Mouse (Mus musculus) heart, embryonic 16.5 days (tissue): ENCODE data around the gene Slc34a1. TPM values are rescaled to one million over a fixed set of nuclear protein-coding genes. Genes with fewer than 3 reads are reported as not detected.

Experiments
- ATAC-seq: fragments of 200-750 bp; cut with Nextera tagmentation; replicated peaks from 2 replicates; pipeline ENCODE4 v1.8.0; 2017; ENCODE audit warnings: moderate number of reproducible peaks; ENCODE audit not compliant: insufficient read depth, low FRiP score; ENCODE audit errors: extremely low read depth
- H3K27ac ChIP-seq: fragments of 300-500 bp; sonication (generic); 2 replicates; pipeline ENCODE4 v1.5.1; 2014; ENCODE audit warnings: mild to moderate bottlenecking, low read length, control low read depth, moderate library complexity
- H3K27me3 ChIP-seq: fragments of 300-500 bp; sonication (generic); 2 replicates; pipeline ENCODE4 v1.6.1; 2014; ENCODE audit warnings: low read length, mixed read lengths; ENCODE audit not compliant: control insufficient read depth, insufficient read depth
- H3K36me3 ChIP-seq: fragments of 300-500 bp; sonication (generic); 2 replicates; pipeline ENCODE4 v1.6.1; 2014; ENCODE audit not compliant: control insufficient read depth, insufficient read depth
- H3K4me1 ChIP-seq: fragments of 300-500 bp; sonication (generic); 2 replicates; pipeline ENCODE4 v1.6.1; 2014; ENCODE audit warnings: low read length, mixed read lengths; ENCODE audit not compliant: control insufficient read depth, insufficient read depth
- H3K4me2 ChIP-seq: fragments of 300-500 bp; sonication (generic); 2 replicates; pipeline ENCODE4 v1.6.1; 2014; ENCODE audit warnings: low read depth, mild to moderate bottlenecking, control low read depth, low read length
- H3K4me3 ChIP-seq: fragments of 300-500 bp; sonication (generic); 2 replicates; pipeline ENCODE4 v1.5.1; 2014; ENCODE audit warnings: mild to moderate bottlenecking, control low read depth, low read length
- H3K9ac ChIP-seq: fragments of 300-500 bp; sonication (generic); 2 replicates; pipeline ENCODE4 v1.6.1; 2014; ENCODE audit warnings: low read length, control low read depth
- H3K9me3 ChIP-seq: fragments of 300-500 bp; sonication (generic); replicated peaks from 2 replicates; pipeline ENCODE4 v1.6.1; 2016; ENCODE audit warnings: low read length; ENCODE audit not compliant: control insufficient read depth
- WGBS: fragments of 180-500 bp; shearing (Covaris S2); extraction: QIAGEN DNeasy Blood & Tissue Kit; methylation state at CpG from one replicate; pipeline ENCODE4 v1.1.7; 2014; 5-methylcytosine and 5-hydroxymethylcytosine counted together
- microRNA-seq: library from miRNA; unstranded; fragments of <30 nt; microRNA quantifications from one replicate; pipeline ENCODE4, GENCODE M21; 2017
- polyA plus RNA-seq: library from polyadenylated mRNA; unstranded; fragments of >200 nt; fragmentation: Nextera tagmentation; extraction: Ambion mirVana; gene quantifications from 2 replicates; pipeline ENCODE4 v1.2.1, GENCODE M21; 2015

Slc34a1 gene
- polyA plus RNA-seq, 1 experiment from 2014 or later, result not detected

DNA sequence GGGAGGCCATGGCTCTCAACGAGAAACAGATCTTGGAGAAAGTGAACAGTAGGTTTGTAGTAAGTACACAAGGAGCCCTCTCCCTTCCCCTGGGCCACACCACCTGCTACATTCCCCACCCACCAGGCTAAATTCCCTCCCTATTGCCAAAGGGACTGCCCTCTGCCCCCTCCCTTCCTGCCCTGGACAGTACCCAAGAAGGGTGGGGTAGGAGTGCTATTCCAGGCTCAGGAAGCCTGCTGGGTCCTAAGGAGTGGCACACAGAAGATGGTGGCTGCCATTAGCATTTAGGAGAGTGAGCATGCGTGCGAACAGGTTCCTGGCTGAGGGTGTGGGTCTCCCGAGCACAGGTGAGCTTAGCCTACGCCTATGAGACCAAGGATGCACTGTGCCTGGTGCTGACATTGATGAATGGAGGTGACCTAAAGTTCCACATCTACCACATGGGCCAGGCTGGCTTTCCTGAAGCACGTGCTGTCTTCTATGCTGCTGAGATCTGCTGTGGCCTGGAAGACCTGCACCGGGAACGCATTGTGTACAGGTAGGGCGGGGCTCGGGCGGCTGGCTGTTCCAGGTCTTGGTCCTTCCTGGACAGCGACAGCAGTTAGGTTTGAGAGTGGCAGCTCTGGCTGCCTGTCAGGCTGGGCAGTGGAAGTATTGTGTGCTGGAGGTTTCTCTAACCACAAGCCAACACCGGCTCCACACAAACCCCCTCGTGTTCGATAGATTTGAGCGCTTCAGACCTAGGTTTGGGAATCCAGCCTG, 54.0 kb downstream of the Slc34a1 start:
- no peak for ATAC-seq
- H3K9me3 ChIP-seq, result no peaks in the 10 kb centered on the region
- no peak overlapping the region for H3K27ac ChIP-seq
- H3K4me1 ChIP-seq, result peaks cover 32% of the 10 kb centered on the region
- no peaks in the 10 kb centered on the region for H3K27me3 ChIP-seq
- no peak overlapping the region for H3K4me3 ChIP-seq
- H3K36me3 ChIP-seq, result peaks cover 45% of the 10 kb centered on the region
- no peak overlapping the region for H3K9ac ChIP-seq
- H3K4me2 ChIP-seq, result no peak overlapping the region
- 92% methylated on average over 16 of the region's 16 CpGs for WGBS

DNA sequence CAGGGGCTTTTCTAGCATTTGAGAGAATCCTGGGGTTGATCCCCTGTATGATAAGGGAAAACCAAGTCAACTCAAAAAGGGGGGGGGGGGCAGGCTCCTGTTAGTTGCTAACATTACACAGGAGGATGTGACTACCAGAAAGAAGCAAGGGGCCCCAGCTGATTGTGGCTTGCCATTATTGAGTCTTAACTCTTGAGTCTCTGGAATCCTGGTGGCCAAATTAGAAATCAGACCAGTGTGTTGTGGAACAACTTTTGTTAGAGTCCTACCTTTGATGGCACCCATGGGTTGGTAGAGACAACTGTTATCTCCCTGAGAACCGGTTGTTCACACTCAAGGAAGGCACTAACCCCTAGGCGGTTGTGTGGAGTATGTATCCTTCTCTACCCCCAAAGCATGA, 65.0 kb downstream of the Slc34a1 start:
- no peak overlapping the region for H3K4me3 ChIP-seq
- WGBS, result 49% methylated on average over 2 of the region's 2 CpGs
- H3K9me3 ChIP-seq, result no peaks in the 10 kb centered on the region
- ATAC-seq, result no peak
- peaks cover 14% of the 10 kb centered on the region for H3K36me3 ChIP-seq
- H3K4me1 ChIP-seq, result peaks cover 9% of the 10 kb centered on the region
- no peak overlapping the region for H3K27ac ChIP-seq
- H3K9ac ChIP-seq, result no peak overlapping the region
- no peak overlapping the region for H3K4me2 ChIP-seq
- peaks cover 9% of the 10 kb centered on the region for H3K27me3 ChIP-seq

DNA sequence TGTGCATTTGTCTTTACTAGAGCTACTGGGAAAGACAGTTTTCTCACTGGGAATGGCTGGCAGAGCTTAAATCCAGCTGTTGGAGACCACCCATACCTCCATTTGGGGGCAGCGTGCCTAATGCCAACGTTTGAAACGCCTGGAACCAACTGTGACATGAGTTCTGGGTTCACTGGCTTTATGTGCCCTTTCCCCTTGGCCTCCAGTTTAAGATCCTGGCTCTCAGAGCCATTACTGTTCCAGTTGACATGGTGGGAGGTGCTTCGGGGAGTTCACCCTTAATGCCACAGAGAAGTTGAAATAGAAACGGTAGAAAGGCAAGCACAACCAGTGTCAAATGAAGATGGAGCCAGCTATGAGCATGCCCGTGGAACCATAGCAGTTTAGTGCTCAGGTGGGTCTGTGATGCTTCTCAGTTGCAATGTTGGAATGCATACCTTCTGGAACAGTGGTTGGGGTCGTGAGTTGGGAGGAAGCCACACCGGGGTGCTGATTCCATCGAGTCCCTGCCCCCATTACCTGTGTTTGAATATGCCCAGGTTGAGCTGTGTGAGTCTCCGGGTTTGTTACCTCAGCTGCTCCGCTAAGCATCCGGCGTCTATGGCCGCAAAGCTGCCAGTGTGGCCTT, 65.5 kb downstream of the Slc34a1 start:
- 14% methylated on average over 14 of the region's 14 CpGs for WGBS
- Histone ChIP-seq H3K4me2 (peak overlapping the region; percentile 95), H3K27ac (no peak overlapping the region), H3K36me3 (peaks cover 10% of the 10 kb centered on the region), H3K9me3 (no peaks in the 10 kb centered on the region), H3K9ac (peak overlapping the region; percentile 71), H3K4me3 (peak overlapping the region; percentile 65), H3K4me1 (peaks cover 9% of the 10 kb centered on the region), H3K27me3 (peaks cover 12% of the 10 kb centered on the region)
- ATAC-seq, result no peak

DNA sequence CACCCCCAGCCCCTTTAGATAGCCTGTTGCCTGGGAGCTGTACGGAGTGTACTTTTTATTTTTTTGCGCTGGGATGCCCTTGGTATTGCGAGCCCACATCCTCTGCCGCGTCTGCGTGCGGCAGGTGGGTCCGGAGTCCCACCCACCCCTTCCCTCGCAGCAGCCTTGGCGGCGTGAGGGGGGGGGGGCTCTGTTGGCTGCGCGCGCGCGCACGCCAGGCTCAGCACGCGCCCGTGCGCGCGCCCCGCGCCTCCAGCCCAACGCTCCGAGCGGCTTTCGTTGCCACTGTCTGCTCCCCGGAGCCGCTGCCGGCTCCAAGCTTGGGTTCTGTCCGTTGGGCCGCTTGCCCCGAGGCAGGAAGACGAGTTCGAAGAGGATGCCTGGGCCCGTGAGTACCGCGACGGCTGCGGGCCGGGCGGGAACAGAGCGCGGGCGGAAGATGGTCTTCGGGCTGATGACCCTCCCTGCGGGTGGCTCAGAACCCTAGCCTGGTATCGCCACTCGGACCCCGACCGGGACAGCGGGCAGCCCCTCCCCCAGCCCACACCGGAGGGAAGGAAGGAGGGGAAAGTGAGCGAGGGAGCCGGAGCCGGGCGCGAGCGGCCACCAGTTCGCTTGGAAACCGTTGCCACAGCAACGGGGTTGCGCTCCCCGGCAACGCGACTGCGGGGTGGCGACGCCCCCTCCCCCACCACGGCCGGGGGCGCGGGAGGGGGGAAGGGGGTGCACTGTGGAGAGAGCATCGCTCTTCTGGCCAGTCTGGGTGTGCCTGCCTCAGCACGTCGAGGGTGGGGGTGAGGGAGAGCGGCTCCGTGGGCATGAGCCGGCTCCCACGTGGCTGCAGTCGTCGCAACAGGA, 66.3 kb downstream of the Slc34a1 start, which contains the start of gene Prr7:
TSS of gene Prr7 (plus strand) at position 241 of the 858 bp plus-strand sequence.
- H3K36me3 ChIP-seq, result peaks cover 4% of the 10 kb centered on the region
- H3K4me3 ChIP-seq, result peak within 1 kb of the TSS; percentile 65
- H3K9me3 ChIP-seq, result no peaks in the 10 kb centered on the region
- peak within 1 kb of the TSS; percentile 71 for H3K9ac ChIP-seq
- peak within 1 kb of the TSS; percentile 95 for H3K4me2 ChIP-seq
- H3K27me3 ChIP-seq, result peaks cover 12% of the 10 kb centered on the region
- peaks cover 9% of the 10 kb centered on the region for H3K4me1 ChIP-seq
- no peak within 1 kb of the TSS for H3K27ac ChIP-seq
- WGBS, result under 1% methylated on average over 79 of the region's 84 CpGs
- peak; percentile 47 for ATAC-seq

DNA sequence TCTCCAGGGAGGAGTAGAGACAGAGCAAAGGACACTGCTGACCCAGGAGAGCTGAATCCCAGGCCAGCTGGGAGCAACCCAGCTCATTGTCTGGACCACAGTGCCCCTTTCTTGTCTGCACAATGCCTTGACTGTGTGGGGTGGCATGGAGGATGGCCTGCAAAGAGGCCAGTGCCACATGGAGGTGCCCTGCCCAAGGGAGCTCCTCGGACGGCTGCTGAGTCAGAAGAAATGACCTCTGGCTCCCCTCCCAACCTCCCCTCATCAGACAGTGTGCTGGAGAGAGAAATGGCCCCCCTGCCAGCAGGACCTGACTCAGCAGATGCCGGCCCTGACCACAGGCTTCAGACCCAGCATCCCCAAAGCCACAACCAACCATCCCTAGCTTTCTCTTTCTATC, 67.2 kb downstream of the Slc34a1 start:
- no peak overlapping the region for H3K9ac ChIP-seq
- peaks cover 20% of the 10 kb centered on the region for H3K27me3 ChIP-seq
- no peak for ATAC-seq
- no peak overlapping the region for H3K4me3 ChIP-seq
- H3K27ac ChIP-seq, result no peak overlapping the region
- peak overlapping the region; percentile 95; the same call in 1 of the 2 replicates for H3K4me2 ChIP-seq
- H3K36me3 ChIP-seq, result no peaks in the 10 kb centered on the region
- WGBS, result 38% methylated on average over 3 of the region's 3 CpGs
- H3K4me1 ChIP-seq, result peaks cover 9% of the 10 kb centered on the region
- H3K9me3 ChIP-seq, result no peaks in the 10 kb centered on the region

Small RNAs within 50 kb of the gene (microRNA-seq; reads per million reads assigned to microRNA genes)
- gene Mir6943, result not detected

Other genes starting within 250 kb of the Slc34a1 start
- 0.80 and 2.6 TPM in 2 replicates for gene Fgfr4, start 245.5 kb upstream of the Slc34a1 start, polyA plus RNA-seq
- 38.1 and 40.5 TPM in 2 replicates for gene Nsd1, start 188.4 kb upstream of the Slc34a1 start, polyA plus RNA-seq
- gene Prelid1, start 77.7 kb upstream of the Slc34a1 start, polyA plus RNA-seq, result 339 and 346 TPM in 2 replicates
- 67.4 and 74.8 TPM in 2 replicates for gene Rab24, start 76.2 kb upstream of the Slc34a1 start, polyA plus RNA-seq
- 29.2 and 29.4 TPM in 2 replicates for gene Mxd3, start 68.4 kb upstream of the Slc34a1 start, polyA plus RNA-seq
- 84.2 and 84.5 TPM in 2 replicates for gene Lman2, start 35.4 kb upstream of the Slc34a1 start, polyA plus RNA-seq
- gene Rgs14, start 28.5 kb upstream of the Slc34a1 start, polyA plus RNA-seq, result 1.4 and 2.4 TPM in 2 replicates
- not detected in 2 replicates for gene Pfn3, start 17.0 kb downstream of the Slc34a1 start, polyA plus RNA-seq
- gene F12, start 28.6 kb downstream of the Slc34a1 start, polyA plus RNA-seq, result 0.25 TPM in 1 of 2 replicates, not detected in the other
- gene Grk6, start 46.9 kb downstream of the Slc34a1 start, polyA plus RNA-seq, result 11.4 and 19.4 TPM in 2 replicates
- gene Prr7, start 66.1 kb downstream of the Slc34a1 start, polyA plus RNA-seq, result 0.25 and 0.28 TPM in 2 replicates
- 59.4 and 62.5 TPM in 2 replicates for gene Dbn1, start 89.9 kb downstream of the Slc34a1 start, polyA plus RNA-seq
- gene Pdlim7, start 115.5 kb downstream of the Slc34a1 start, polyA plus RNA-seq, result 229 and 248 TPM in 2 replicates
- 1.9 and 2.2 TPM in 2 replicates for gene Dok3, start 131.1 kb downstream of the Slc34a1 start, polyA plus RNA-seq
- 31.9 and 32.1 TPM in 2 replicates for gene Ddx41, start 138.5 kb downstream of the Slc34a1 start, polyA plus RNA-seq
- gene Fam193b, start 172.9 kb downstream of the Slc34a1 start, polyA plus RNA-seq, result 22.6 and 23.9 TPM in 2 replicates
- 99.9 and 110 TPM in 2 replicates for gene Tmed9, start 175.5 kb downstream of the Slc34a1 start, polyA plus RNA-seq
- 18.1 and 18.9 TPM in 2 replicates for gene B4galt7, start 201.7 kb downstream of the Slc34a1 start, polyA plus RNA-seq
- 35.6 and 39.9 TPM in 2 replicates for gene Caml, start 224.8 kb downstream of the Slc34a1 start, polyA plus RNA-seq
- gene Ddx46, start 236.8 kb downstream of the Slc34a1 start, polyA plus RNA-seq, result 20.5 and 21.4 TPM in 2 replicates